Mouse (Mus musculus) cerebellum, postnatal 36 days (tissue): ENCODE measurements around the gene Cadps.

Experiments
- DNase-seq, 2 experiments: peaks; one replicate each; pipeline ENCODE4 v3.0.0; 2021 to 2022; ENCODE audit warnings: mixed read lengths in 2 of 2

The Cadps gene

DNA sequence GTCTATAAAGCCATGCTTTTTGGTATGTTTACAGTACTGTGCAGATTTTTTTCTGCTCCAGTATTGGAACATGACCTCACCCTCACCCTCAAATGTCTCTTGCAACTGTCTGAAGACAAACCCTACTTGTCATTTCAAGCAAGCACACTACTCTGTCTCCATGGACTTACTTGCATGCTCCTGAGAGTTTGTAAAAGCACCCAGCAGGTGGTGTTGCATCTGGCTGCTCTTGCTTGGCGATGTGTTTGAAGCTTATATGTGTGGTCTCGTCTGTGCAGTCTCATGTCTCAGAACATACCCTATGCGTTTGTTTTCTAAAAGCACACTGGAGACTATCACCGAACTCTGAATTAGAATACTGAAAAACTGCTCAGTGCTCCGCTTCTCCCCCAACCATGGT is 241.2 kb downstream of the Cadps start:
- DNase-seq = no peak

DNA sequence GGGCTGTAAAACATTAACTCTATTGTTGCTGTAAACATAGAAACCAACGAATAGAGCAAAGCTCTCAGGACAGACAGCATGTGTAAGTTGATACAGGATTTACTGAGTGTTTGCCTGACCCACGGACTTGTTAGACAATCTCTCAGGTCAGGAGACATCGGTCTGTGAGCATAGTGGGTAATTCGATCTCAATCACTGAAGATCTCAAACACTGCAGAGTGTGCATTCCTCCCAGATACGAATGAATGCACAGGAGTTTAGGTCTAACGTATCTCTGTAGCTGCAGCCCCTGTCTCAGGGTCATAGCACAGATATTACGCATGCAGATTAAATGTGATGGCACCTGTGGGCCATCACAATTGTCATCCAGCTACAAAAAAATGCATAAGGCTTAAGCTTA is 242.1 kb downstream of the Cadps start:
- DNase-seq = no peak

DNA sequence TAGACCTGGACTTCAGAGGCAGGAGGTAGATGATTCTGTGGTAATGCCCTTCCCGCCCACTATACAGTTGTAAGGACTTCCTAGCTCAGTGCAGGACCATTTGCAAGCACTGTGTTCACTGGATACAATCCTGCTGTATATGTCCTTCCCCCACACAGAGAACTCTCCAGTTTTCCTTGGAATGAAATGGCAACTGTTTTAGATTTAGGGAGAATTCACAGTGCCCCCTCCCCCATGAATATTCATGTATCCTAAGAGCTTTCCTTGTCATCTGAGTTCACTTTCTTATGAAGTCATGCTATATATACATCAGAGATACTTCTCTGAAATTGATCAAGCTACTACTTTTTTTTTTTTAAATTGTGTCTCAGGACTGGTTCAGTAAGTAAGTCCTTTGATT is 244.7 kb downstream of the Cadps start:
- DNase-seq = no peak

DNA sequence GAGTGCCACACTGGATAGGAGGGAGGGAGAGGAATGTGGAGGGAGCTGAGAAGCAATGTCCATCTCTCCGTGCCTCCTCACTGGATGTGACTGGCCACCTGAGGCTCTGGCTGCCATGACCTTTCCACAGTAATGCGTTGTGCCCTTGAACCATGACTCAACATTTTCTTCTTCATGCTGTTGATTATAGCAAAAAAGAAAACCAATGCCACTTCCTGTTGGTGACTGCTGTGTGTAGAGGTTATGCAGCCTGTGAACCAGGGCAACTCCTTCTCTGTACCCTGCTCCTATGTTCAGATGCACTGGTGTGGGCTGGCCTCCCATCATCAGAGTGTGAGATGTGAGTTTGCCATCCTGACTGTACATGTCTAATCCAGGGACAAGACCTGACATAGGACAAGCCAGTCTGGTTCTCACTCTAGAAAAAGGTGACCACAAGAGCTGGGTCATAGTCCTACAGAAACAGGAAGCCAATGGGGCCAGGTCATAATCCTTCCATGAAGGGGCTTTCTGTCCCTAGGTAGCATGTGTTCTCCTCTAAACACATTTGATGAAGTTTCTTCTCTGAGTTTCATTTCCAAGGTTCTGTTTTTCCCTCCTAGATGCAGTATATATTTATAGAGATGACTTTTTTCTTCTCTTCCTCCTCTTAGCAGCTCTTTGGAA is 245.3 kb downstream of the Cadps start:
- no peak for DNase-seq

DNA sequence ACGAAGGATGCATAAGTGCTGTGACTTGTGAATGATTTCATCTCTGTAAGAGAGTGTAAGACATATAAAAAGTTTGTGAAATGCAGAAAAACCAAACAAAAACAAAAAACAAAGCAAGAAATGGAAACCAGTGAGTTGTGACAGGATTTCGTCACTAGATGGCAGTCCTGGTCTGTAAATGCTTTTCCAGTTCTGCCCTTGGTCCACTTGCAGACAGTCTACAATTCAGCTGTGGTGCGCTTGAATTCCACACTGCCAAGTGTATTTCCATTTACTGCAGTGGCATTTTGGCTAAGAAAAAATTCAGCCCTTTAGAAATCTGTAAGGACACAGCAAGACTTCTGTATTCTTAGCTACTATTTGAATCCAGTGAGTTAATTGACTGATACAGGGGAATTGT is 247.8 kb downstream of the Cadps start:
- DNase-seq = peak; percentile 34 to 63

DNA sequence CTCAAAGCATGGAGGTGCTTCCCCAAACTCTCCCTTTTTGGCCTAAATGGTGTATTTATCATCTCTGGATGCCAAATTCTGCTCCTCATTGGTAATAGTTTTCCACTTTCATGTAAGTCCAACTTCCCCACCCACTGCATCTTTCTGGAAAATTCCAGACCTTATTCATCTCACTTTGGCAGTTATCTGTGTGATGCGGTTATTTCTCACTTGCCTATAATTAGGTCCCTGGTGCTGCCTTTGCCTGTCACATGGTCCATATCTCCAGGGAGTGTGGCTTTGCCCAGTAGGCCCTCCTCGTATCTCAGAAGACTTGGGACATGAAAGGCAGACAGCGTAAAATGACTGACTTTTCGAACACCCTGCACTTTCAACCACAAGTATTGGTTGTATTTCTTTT is 248.5 kb downstream of the Cadps start:
- no peak for DNase-seq

DNA sequence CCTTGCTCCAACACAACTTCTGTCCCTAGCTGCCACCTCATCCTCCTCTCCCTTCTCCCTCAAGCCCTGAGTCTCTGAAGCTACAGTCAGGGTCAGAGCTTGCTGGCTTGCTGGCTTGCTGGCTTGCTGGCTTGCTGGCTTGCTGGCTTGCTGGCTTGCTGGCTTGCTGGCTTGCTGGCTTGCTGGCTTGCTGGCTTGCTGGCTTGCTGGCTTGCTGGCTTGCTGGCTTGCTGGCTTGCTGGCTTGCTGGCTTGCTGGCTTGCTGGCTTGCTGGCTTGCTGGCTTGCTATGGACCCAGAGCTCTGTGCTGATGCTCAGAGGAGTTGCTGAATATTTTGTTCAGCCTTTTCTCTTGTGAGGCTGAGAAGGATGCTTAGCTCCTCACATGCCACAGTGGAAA is 261.1 kb downstream of the Cadps start:
- DNase-seq = peak; percentile 46 to 53

DNA sequence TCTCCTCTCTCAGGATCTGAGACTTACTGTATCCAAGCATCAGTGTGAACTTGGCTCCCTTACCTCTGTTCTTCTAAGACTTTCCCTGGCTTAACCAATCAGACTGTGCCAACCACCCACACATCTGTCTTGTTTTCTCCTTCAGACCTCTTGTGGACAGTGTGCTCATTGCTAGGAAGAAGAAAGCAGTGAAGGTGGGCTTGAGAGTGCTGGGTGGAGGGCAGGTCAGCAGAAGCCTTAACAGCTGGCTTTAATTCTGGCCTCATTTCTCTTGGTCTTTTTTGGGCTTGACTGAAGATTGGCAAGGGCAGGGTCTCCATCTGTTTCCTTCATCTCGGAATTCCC is 262.7 kb downstream of the Cadps start:
- DNase-seq = no peak

DNA sequence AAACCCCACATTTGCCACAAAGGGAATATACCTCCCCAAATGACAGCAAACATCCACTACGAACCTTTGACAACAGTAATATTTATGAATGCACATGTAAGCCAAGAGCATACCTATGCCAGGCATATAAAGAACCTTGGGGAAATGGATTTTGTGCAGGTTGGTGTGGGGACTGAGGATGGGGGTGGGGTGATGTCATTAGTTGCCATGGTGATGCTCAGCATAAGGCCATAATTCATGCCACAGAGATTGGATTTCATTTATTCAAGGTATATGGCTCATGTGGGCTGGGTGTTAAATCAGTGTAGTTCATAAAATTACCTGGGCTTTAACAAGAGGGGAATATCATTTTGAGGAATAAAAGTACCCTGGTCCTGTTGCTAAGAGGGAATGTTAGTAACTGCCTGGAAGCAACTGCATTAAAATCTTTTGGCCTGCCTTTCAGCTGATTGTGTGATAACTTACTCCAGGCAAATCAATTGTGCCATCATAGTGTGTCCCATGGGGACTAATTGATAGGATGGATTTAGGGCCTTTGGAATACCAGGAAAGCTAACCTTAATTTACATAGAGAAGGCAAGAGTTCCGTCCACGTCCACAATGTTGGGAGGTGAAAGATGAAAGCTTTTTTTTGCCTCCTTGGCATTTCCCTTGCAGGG is 263.2 kb downstream of the Cadps start:
- no peak for DNase-seq

DNA sequence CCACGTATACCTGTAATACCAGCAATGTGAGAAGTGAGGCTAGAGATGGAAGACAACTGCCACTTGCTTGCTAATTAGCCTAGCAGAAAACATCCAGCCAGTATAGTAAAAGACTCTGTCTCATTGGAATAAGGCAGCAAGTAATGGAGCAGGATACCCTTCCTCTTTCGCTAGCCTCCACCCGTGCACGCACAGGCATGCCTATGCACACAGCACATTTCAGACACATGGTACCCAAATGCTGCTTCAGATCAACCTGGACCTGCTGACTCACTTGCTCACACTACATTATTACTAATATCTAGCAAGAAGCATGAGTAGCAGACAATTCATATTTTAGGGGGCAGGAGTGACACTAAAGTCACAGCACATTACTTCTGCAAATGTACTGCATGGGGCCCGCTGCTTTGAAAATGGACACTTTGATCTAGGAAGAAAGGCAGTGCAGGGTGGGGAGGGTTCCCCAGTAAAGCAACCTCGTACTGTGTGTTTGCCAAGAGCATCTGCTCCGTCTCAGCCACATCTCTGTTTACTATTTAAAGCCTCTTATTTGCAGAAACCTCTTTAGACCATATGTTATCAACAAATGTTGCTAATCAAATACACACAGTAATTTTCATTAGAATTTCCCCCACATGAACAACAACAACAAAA is 263.8 kb downstream of the Cadps start:
- DNase-seq = no peak

DNA sequence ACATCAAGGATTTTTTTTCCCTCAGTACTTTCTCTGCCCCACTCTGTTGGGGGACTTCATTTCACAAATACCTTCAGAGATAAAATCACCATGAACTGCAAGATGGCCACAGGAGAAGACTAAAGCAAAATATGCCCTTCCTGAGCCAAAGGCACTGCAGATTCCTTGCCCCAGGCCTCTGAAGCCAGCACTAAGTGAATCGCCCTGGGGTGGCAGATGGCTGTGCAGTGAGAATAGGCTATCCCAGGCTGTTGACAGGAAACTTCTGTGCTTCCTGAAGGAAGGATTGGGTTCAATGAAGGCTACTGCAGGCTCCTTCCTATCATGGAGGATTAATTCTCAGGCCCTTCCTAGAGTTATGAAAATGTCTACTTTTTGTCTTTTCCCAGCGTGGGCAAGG is 268.4 kb downstream of the Cadps start:
- DNase-seq = peak; percentile 41 to 48

DNA sequence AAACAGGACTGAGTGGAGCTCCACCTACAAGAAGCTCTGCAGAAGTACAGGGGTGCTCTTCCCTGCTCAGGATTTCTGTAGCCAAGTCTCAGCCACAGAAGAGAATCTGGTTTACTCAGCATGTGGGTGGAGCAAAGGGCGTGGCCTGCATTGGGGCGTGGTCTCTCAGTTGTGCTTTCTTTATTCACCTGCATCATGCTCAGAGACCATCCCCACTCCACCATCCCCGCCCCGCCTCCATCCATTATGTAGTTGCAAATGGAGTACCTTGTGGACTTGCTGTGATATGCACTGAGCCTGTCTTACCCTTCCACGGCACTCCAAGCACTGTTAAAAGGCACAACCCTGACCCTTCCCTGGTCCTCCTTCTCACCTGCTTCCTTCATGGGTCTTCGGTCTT is 271.5 kb downstream of the Cadps start:
- DNase-seq = no peak

DNA sequence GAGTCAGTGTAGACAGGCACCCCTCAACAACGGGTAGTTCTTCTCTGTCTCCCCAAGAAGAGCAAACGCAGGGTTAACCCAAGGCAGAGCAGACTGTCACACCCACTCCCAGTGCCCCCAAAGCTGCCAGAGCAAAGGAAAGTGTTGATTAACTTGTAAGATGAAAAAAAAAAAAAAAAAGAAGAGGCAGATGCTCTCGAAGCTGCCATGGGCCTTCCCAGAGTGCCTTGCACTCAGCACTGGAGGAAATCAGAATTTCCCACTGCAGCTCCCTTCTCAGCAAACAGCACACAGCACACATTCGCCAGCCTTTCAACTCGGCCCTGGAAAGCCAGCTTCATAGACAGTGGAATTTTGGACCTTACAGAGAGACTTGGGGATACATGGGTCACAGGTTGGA is 271.9 kb downstream of the Cadps start:
- no peak for DNase-seq

DNA sequence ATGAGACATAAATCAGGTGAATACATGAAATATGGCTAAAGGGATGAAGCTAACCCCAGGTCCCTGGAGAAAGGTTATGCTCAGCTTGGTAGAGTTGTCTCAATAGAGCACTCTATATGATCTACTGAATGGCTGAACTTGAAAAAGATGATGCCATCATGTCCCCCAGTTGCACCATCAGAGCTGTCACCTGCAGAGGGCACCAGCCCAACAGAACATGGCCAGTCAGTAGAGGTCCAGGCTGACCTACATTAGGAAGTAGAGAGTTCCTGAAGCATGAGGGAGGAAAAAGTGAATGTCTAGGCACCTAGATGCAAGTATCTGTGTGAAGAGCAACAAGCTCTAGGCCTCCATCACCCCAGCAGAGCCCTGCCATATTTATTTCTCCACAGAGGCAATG is 273.6 kb downstream of the Cadps start:
- DNase-seq = no peak

DNA sequence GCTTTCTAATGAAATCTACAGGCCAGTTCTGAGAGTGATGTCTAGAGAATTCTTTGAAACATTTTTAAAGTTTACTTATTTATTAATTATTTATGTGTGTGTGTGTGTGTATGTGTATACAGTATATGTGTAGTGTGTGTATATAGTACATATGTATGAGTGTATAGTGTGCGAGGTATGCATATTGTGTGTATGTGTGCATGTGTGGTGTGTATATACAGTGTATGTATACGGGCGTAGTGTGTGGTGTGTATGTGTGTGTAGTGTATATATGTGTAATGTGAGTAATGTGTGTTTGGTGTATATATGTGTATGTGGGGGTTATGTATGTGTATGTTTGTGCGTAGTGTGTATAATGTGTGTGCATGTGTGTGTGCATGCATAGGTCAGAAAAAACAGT is 275.4 kb downstream of the Cadps start:
- DNase-seq = no peak

DNA sequence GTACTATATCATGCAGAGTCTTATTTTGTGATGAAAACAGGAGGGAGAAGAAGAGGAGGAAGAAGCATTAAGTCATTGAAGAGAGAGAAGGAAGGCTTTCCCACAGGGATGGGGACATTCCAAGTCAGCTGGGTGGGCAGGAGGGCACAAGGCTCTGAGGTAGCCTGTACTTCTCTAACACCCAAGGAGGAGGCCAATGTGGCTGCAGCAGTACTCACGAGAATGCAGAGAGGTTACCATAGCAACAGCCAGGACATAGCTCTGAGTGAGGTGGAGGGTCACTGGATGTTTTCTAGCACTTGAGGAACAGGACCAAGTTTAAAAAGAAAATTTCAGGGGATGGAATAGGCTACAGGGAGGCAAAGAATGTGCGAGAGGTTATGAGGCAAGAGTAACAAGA is 281.1 kb downstream of the Cadps start:
- no peak for DNase-seq

DNA sequence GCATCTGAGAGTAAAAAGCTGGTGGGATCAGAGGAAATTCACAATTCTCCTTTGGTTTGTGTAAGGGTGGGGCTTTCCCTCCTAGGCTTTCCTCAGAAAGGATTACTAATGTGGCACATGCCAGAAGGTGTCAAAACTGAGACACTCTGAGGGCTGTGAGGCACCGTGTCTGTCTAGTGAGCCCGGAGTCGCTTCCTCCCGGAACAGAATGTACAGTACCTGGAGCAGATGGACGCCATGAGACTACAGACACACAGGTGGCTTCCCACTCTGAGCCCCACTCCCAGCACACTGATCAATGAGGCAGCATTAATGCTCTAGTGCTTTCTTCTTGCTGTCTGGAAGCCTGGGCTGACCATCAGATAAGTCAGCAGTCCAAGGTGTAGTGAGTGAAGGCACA is 283.8 kb downstream of the Cadps start:
- no peak for DNase-seq

DNA sequence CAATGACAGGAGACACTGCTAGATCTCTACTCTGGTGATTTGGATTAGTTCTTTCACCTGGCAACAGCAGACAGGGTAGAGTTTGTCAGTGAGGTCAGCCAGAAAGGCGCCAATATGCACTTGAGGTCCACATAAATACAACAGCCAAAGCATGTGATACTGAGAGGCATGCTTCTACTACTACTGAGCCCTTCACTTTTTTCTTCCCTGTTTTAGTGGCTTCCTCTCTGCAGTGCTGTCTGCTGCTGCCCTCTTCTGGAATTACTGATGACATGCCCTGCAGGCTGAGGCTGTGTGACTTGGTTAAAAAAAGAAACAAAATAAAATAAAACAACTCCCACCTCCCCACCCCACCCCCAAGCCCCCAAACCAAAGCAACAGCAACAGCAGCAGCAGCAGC is 291.8 kb downstream of the Cadps start:
- no peak for DNase-seq

DNA sequence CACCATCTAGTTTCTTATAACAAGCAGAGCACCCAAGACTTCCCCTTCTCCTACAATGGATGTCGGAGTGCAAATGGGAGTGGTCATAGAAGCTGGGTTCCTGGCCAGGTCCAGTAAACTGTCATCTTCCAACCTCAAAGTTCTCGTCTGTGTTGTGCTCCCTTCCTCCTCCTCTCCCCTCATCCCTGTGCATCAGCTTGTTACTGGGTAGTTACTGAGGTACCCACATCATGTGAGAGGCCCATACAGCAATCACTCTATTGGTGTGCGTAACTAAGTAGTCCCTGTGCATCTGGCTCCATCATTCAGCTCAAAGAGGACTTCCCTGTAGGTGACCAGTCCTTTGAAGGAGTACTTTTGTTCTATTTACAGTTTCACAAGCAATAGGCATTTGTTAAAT is 292.3 kb downstream of the Cadps start:
- no peak for DNase-seq

DNA sequence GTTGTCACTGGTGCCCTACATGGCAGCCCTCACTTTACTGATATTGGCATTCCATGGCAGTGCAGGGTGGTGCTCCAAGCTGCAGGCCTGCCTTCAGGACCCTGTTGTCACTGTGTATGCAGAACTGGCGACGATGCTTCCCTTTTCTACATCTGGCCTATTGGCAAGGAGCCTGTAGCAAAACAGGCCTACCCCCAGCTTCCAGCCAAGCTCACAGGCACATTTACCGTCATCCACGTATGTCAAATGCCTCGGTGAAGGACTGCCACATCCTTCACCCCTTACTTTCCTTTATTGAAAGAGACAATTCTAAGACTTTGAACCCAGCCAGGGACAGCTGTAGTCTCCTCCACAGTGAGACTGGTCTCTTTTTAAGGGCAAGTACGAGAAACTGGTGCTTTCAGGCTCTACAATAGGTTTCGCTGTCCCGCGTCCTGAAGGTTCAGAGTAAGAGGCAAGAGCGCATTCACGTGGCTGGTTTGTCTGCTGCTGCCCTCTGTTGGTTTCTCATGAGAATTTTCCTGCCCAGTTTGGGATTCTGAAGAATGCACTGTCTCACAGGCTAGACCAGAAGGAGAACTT is 292.8 kb downstream of the Cadps start:
- peak; percentile 51 to 58 for DNase-seq

DNA sequence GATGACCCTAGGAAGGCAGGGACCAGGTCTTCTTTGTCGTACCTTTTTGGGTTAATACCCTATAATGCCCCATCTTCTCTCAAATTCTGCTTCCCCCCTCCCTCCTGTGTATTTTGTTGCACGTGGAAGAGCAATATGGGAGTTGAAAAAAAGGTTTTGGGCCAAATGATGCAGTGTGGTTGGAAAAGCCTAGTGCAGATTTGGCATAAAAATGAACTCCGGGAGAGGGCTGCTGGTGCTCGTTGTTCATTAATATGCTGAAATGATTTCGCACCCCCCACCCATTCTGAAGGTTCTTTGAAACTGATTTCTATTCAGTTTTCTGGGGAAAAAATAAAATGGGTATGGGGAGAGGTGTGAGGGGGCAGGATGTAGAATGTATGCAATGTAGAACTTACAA is 295.6 kb downstream of the Cadps start:
- no peak for DNase-seq

DNA sequence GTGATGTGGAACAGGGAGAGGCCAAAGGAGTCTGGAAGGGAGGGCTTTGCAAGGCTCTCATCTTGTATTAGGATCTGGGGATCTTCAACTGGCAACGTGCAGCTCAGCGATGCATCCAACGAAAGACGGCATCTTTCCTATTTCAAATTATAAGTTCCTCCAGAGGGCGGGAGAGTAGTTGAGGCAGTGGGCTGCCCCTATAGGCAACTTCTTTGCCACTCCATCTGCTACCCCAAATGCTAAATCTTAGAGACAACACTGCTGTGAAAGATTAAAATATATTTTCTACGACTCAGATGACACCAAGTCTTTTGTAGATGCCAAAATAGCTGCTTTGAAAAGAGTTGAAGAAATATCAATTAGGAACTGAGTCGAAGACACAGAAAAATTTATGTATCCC is 315.9 kb downstream of the Cadps start:
- no peak for DNase-seq

DNA sequence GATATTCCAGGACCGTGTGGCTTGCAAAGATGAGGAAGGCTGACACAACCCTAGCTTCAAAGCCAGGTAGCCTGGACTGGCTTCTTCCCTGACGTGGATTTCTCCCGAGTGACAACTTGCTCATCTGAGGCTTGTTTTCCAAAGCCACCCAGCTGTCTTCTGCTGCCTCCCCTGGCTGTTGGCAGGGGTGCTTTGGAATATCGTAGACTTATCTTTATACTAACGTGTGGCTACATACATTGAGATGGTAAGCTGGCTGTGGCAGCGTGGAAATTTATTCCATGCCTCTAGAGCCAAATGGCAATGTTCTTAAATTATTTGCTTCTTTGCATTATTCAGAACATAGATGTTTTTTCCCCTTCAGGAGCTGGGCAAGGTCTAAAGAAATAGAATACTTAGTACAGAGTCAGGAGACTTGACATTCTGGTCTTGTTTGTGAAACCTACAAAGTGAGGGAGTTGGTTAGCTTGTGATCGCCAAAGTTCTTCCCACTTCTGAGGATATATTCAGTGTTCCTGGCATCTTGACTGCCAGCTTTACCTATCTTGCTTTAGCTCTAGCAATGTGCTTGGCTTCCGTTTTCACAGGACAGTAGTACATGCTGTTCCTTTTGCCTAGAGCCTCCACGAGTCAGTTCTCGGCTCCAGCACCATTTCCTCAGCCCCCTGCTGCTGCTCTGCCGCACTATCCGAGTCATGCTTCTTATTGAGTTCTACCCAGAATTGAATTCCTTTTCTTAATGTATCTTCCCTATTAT is 318.5 kb downstream of the Cadps start:
- no peak for DNase-seq

DNA sequence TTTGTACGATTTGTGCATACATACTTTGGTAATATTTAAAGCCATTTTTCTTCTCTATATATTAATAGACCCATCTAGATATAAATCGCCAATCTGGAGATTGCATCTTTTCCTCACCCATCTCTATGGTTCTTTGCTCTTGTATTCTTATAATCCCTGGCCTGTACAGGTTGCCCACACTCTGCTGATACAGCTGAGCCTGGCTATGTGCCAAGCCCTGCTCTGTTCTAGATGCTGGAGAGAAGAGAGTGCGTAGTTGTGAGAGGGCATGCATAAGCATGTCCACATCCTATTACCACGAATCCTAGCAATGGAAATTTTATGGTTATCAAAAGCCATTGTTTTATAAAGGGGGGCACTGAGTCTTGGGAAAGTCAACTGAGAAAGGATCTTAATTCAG is 360.7 kb downstream of the Cadps start:
- peak in 1 of 2 experiments; percentile 6 for DNase-seq
